Mouse (Mus musculus) spleen, adult 2 months (tissue): Measurements from ENCODE around the gene Cdr2l.

Experiments used
- CTCF ChIP-seq: fragments of 200-500 bp; IDR thresholded peaks from 2 replicates; pipeline ENCODE4 v1.5.1; 2011; ENCODE audit warnings: mild to moderate bottlenecking, inconsistent platforms; ENCODE audit not compliant: insufficient read depth, insufficient read length, insufficient replicate concordance; ENCODE audit errors: extremely low read depth
- POLR2A ChIP-seq: fragments of 200-500 bp; IDR thresholded peaks from 2 replicates; pipeline ENCODE4 v1.6.1; 2011; ENCODE audit warnings: low read depth, low read length, inconsistent platforms

DNA sequence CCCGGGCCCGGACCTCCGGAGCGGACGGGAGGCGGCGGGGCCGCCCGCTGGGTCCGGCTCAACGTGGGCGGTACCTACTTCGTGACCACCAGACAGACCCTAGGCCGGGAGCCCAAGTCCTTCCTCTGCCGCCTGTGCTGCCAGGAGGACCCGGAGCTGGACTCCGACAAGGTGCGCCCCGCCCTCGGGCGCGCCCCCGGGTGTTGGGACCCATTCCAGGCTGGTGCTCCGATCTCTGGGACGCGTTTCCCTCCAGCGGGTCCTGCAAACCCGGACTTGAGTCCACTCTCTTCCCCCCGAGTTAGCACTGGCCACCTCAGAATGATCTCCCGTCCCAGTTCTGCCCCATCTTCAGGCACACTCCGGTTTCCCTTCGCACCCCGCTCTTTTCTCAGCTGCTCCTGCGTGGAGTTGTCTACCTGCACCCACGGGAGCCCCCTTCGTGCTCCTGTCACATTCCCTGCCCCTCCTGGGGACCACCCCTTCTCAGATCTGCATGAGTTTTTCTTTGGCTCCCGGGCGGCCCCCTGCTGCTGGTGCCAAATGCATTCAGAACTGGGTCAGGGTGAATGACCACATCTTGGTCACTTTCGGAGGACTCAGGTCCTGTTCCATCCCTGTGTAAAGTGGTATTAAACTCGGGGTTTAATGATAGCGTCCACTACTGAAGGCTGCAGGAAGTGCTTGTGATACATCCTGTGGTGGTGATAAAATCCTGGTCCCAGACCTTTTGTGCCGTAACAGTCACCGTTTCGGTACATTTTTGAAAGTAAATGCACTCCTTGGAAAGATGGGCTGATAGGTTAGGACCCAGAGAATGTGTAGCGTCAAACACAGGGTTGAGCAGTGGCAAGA, 38.8 kb downstream of the Cdr2l start:
- TF ChIP-seq POLR2A = no peak
- no peak for TF ChIP-seq CTCF
